Mouse (Mus musculus) cerebellum, postnatal 14 days (tissue): ENCODE measurements around the gene Ap5m1.
A peak's percentile ranks its signal among the peaks of the same experiment; 100 is the strongest.

Source experiments
- DNase-seq, 2 experiments: peaks; one replicate each; pipeline ENCODE4 v3.0.0; 2021; ENCODE audit warnings: mixed read lengths in 2 of 2

Ap5m1 gene

DNA sequence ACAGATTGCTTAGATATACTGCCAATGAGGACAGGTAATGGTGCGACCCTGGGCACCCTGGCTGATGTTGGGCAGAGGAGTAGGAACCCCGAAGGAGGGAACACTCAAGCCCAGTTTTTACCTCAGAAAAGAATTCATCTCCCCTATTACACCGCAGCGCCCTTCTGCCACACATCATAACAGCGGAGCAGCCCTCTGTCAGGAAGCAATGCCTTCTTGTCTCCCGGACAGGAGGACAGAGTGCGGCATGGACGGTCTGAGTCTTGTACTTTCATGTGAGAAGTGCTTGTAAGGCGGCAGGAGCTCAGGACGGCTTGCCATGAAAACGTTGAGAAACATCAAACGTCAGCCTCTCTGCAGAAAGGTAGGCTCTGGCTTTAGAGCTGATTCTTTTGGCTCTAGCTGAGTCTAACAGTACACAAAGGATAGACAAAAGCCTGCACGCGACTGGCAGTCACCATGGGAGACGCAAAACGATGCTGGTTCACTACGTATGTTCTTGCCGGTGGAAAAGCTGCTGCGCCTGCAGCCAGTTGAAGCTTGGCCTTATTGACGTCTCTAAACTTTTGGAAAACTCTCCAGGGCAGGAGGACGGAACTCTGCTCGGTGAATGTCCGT, 61.4 kb downstream of the Ap5m1 start:
- DNase-seq = peak in 1 of 2 experiments; percentile 4

DNA sequence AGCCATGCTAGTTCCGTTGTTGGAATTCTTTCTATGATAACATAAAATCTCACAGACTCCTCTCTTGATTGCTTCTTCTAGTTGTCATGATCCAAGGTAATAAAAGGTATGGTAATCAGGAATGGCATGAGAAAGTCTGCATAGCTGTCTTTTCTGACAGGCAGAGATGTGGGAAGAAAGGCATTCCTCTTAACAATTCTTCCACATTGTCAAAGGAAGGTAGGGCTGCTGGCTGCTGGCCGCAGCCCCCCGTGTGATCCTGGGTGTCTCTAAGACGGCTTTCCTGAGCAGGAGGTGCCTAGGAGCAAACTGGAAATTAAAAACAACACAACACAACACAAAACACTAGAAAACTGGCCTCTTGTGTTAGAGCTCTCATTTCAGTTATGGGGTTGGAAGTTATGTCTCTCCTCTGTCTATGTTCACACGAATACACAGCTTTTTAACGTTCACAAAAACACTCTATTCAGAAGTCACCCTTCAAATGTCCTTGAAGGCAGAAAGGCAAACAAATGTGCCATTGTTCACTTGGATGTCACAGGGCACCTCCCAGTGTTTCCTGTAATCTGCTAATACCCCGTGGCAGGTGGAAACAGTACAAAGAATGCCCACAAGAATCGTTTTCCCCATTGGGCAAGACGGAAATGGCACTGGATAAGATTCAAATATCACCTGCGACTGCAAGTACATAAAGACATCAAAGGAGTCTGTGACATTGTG, 62.8 kb downstream of the Ap5m1 start:
- DNase-seq = no peak

- DNase-seq = no peak
Measured at GRCm38 (mm10) chr14:49132391-49132790, 66.5 kb downstream of the Ap5m1 start.

- no peak for DNase-seq
Measured at GRCm38 (mm10) chr14:49138171-49138570, 72.3 kb downstream of the Ap5m1 start.

DNA sequence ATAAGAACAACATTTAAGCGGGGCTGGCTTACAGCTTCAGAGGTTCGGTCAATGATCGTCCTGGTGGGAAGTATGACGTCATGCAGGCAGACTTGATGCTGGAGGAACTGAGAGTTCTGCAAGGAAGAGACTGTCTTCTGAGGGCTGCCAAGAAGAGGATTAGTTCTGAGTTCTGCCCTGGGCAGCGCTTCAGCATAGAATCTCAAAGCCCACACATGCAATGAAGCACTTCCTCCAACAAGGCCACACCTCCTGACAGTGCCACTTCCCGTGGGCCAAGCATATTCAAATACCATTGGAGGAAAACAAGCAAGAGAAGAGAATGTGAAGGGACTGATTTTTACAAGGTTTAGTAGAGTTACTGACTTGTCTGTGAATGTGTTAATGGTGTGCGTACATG, 74.9 kb downstream of the Ap5m1 start:
- DNase-seq = no peak
